Mouse (Mus musculus) myocyte (in vitro differentiated cells): Measurements from ENCODE around the gene Acp4. TPM values are rescaled to one million over a fixed set of nuclear protein-coding genes. Genes with fewer than 3 reads are reported as not detected.
A peak's percentile ranks its signal among the peaks of the same experiment; 100 is the strongest.

Source experiments
- H3K27me3 ChIP-seq: one replicate; pipeline ENCODE4 v1.6.1; 2011; ENCODE audit not compliant: control insufficient read depth, insufficient read depth, insufficient read length
- H3K36me3 ChIP-seq: one replicate; pipeline ENCODE4 v1.6.1; 2011; ENCODE audit not compliant: control insufficient read depth, insufficient read depth
- H3K4me2 ChIP-seq: one replicate; pipeline ENCODE4 v1.6.1; 2011; ENCODE audit warnings: low read depth, control low read depth
- H3K4me3 ChIP-seq: one replicate; pipeline ENCODE4 v1.5.1; 2011; ENCODE audit warnings: mild to moderate bottlenecking, control low read depth, moderate library complexity
- H3K79me2 ChIP-seq: one replicate; pipeline ENCODE4 v1.6.1; 2011; ENCODE audit not compliant: control insufficient read depth, insufficient read depth
- H3ac ChIP-seq: one replicate; pipeline ENCODE4 v1.6.1; 2011; ENCODE audit not compliant: control insufficient read depth, insufficient read length
- CEBPB ChIP-seq: IDR thresholded peaks from 2 replicates; pipeline ENCODE4 v1.6.1; 2011; ENCODE audit warnings: mild to moderate bottlenecking, moderate library complexity; ENCODE audit not compliant: poor library complexity, insufficient read depth, severe bottlenecking
- E2F4 ChIP-seq: IDR thresholded peaks from one replicate; pipeline ENCODE4 v1.6.1; 2011; ENCODE audit warnings: mild to moderate bottlenecking, control low read depth, moderate library complexity; ENCODE audit not compliant: insufficient read depth
- MAX ChIP-seq: IDR thresholded peaks from one replicate; pipeline ENCODE4 v1.6.1; 2011; ENCODE audit warnings: low read depth, mild to moderate bottlenecking, control low read depth
- MYOD1 ChIP-seq, 3 experiments: IDR thresholded peaks; one replicate each; pipeline ENCODE4 v1.6.1; 2011; ENCODE audit warnings: control low read depth in 2 of 3, low read depth in 2 of 3, mild to moderate bottlenecking in 2 of 3, moderate library complexity in 1 of 3; ENCODE audit not compliant: insufficient read length in 2 of 3, control insufficient read depth in 1 of 3
- MYOG ChIP-seq, 3 experiments: IDR thresholded peaks; one replicate each; pipeline ENCODE4 v1.6.1; 2011; ENCODE audit warnings: control low read depth in 2 of 3, low read depth in 2 of 3, mild to moderate bottlenecking in 2 of 3; ENCODE audit not compliant: insufficient read length in 2 of 3, control insufficient read depth in 1 of 3, insufficient read depth in 1 of 3
- POLR2A ChIP-seq: IDR thresholded peaks from one replicate; pipeline ENCODE4 v1.6.1; 2011; ENCODE audit warnings: low read depth, mild to moderate bottlenecking, control low read depth, moderate library complexity; ENCODE audit not compliant: insufficient read length
- POLR2AphosphoS2 ChIP-seq: IDR thresholded peaks from one replicate; pipeline ENCODE4 v1.6.1; 2011; ENCODE audit warnings: low read depth, control low read depth; ENCODE audit not compliant: insufficient read length
- REST ChIP-seq: IDR thresholded peaks from one replicate; pipeline ENCODE4 v1.6.1; 2011; ENCODE audit warnings: mild to moderate bottlenecking, control low read depth, moderate library complexity; ENCODE audit not compliant: insufficient read depth, insufficient read length
- SRF ChIP-seq: IDR thresholded peaks from one replicate; pipeline ENCODE4 v1.6.1; 2011; ENCODE audit warnings: low read depth; ENCODE audit not compliant: control insufficient read depth, insufficient read length
- TCF12 ChIP-seq: IDR thresholded peaks from one replicate; pipeline ENCODE4 v1.6.1; 2011; ENCODE audit warnings: mild to moderate bottlenecking, control low read depth; ENCODE audit not compliant: poor library complexity, insufficient read depth, severe bottlenecking
- TCF3 ChIP-seq: IDR thresholded peaks from one replicate; pipeline ENCODE4 v1.6.1; 2011; ENCODE audit warnings: low read depth, control low read depth; ENCODE audit not compliant: insufficient read length
- USF1 ChIP-seq: IDR thresholded peaks from one replicate; pipeline ENCODE4 v1.6.1; 2011; ENCODE audit warnings: low read depth, mild to moderate bottlenecking, control low read depth, moderate library complexity
- polyA plus RNA-seq: library from polyadenylated mRNA; unstranded; fragments of >200 nt; fragmentation: generic; extraction: Trizol; gene quantifications from one replicate; pipeline ENCODE4 v1.2.1, GENCODE M21; 2012; ENCODE audit warnings: missing spikeins

The Acp4 gene
- polyA plus RNA-seq, 1 experiment = 0.06 TPM

GRCm38 (mm10) chr7:44287760-44288159 is 30.6 kb upstream of the Acp4 start:
- H3ac ChIP-seq = no peak overlapping the region
- no peaks in the 10 kb centered on the region for H3K79me2 ChIP-seq
- TF ChIP-seq TCF3 (no peak), MAX (no peak), E2F4 (no peak), TCF12 (no peak), MYOG (IDR thresholded peaks at IDR 0.05; ENCODE audit: control insufficient read depth in 1 of 3, insufficient read depth in 1 of 3, insufficient read length in 2 of 3, low read depth in 2 of 3) (no peak), MYOD1 (IDR thresholded peaks at IDR 0.05; ENCODE audit: control insufficient read depth in 1 of 3, insufficient read length in 2 of 3, low read depth in 2 of 3) (no peak), POLR2A (no peak)
- no peaks in the 10 kb centered on the region for H3K36me3 ChIP-seq
- H3K27me3 ChIP-seq = peaks cover 22% of the 10 kb centered on the region
- H3K4me2 ChIP-seq = no peak overlapping the region
- H3K4me3 ChIP-seq = no peak overlapping the region

- Histone ChIP-seq H3ac (no peak overlapping the region), H3K79me2 (no peaks in the 10 kb centered on the region), H3K36me3 (no peaks in the 10 kb centered on the region), H3K4me3 (no peak overlapping the region), H3K4me2 (no peak overlapping the region), H3K27me3 (peaks cover 36% of the 10 kb centered on the region)
- TF ChIP-seq TCF12 (no peak), SRF (no peak), USF1 (no peak), MAX (no peak), POLR2AphosphoS2 (no peak), MYOD1 (IDR thresholded peaks at IDR 0.05; ENCODE audit: control insufficient read depth in 1 of 3, insufficient read length in 2 of 3, low read depth in 2 of 3) (no peak), TCF3 (no peak), POLR2A (no peak), E2F4 (no peak), CEBPB (no peak), REST (no peak), MYOG (IDR thresholded peaks at IDR 0.05; ENCODE audit: control insufficient read depth in 1 of 3, insufficient read depth in 1 of 3, insufficient read length in 2 of 3, low read depth in 2 of 3) (no peak)
Measured at GRCm38 (mm10) chr7:44281586-44281985, 24.4 kb upstream of the Acp4 start.

DNA sequence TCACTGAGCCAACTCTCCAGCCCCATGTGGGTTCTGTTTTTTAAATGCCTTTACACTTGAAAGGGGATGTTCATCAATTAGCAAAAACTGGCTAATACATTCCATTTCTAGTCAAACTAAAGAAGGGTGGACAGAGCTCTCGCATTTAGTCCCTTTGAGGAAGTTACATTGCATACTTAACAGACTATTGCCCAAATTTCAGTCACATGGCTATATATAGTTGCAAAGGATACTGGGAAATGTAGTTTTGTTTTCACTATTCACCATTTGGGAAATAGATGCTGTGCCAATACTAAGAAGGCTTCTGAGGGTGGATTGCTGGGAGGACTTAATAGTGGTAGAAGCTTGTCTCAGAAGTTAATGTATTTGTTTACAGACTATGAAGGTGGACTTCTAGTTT is 23.8 kb upstream of the Acp4 start:
- Histone ChIP-seq H3K79me2 (no peaks in the 10 kb centered on the region), H3K4me2 (no peak overlapping the region), H3K4me3 (no peak overlapping the region), H3K27me3 (peaks cover 36% of the 10 kb centered on the region), H3ac (no peak overlapping the region), H3K36me3 (no peaks in the 10 kb centered on the region)
- TF ChIP-seq TCF3 (no peak), USF1 (peak; percentile 52)

GRCm38 (mm10) chr7:44277250-44277622 is 20.1 kb upstream of the Acp4 start:
- H3K79me2 ChIP-seq = no peaks in the 10 kb centered on the region
- no peak for TF ChIP-seq E2F4
- no peak for TF ChIP-seq MYOD1 (IDR thresholded peaks at IDR 0.05; ENCODE audit: control insufficient read depth in 1 of 3, insufficient read length in 2 of 3, low read depth in 2 of 3)
- no peak for TF ChIP-seq TCF12
- no peak for TF ChIP-seq MAX
- TF ChIP-seq MYOG (IDR thresholded peaks at IDR 0.05; ENCODE audit: control insufficient read depth in 1 of 3, insufficient read depth in 1 of 3, insufficient read length in 2 of 3, low read depth in 2 of 3) = no peak
- no peak for TF ChIP-seq CEBPB
- no peak for TF ChIP-seq USF1
- no peak for TF ChIP-seq REST
- TF ChIP-seq POLR2A = no peak
- no peak for TF ChIP-seq POLR2AphosphoS2
- no peak for TF ChIP-seq TCF3
- no peak for TF ChIP-seq SRF
- H3K4me3 ChIP-seq = no peak overlapping the region
- no peak overlapping the region for H3ac ChIP-seq
- no peak overlapping the region for H3K4me2 ChIP-seq
- H3K36me3 ChIP-seq = no peaks in the 10 kb centered on the region
- H3K27me3 ChIP-seq = peaks cover 58% of the 10 kb centered on the region

DNA sequence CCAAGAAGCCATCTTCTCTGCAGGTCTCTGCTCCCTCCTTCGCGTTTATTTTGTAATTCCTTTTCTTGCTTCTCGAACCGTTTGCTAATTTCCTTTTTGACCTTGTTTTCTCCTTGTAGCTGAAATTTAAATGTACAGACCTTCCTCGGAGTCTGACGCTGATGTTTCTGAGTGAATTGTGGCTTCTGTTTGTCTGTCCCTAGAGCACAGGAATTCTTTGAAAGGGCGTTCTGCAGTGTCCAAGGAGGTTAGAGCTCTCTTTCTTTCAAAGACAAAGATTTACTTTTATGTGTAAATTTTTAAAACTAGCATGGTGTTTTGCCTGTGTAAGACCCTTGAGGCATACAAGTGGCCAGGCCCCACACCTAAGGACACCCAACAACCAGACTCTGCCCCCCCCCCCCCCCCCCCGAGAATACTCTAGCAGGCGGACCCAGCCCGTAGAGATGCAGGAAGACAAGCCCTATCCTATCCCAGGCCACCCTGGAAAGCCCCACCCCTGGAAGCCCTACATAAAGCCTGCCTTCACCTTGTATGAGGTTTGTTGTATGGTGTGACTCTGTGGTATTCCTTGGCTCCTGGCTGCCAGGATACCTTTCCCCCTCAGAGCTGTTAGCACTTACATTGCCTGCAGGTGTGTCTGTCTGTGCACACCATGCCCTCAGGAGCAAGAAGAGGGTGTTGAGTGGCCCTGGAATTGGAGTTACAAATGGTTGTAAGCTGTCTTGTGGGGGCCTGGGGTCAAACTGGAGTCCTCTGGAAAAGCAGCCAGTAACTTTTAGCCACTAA is 19.5 kb upstream of the Acp4 start:
- H3ac ChIP-seq = no peak overlapping the region
- no peaks in the 10 kb centered on the region for H3K79me2 ChIP-seq
- H3K27me3 ChIP-seq = peaks cover 58% of the 10 kb centered on the region
- H3K4me2 ChIP-seq = no peak overlapping the region
- TF ChIP-seq MAX (no peak), USF1 (no peak), TCF12 (no peak), CEBPB (no peak), POLR2AphosphoS2 (no peak), POLR2A (no peak), MYOD1 (IDR thresholded peaks at IDR 0.05; ENCODE audit: control insufficient read depth in 1 of 3, insufficient read length in 2 of 3, low read depth in 2 of 3) (no peak), SRF (no peak), E2F4 (no peak), MYOG (IDR thresholded peaks at IDR 0.05; ENCODE audit: control insufficient read depth in 1 of 3, insufficient read depth in 1 of 3, insufficient read length in 2 of 3, low read depth in 2 of 3) (no peak), REST (no peak), TCF3 (no peak)
- no peaks in the 10 kb centered on the region for H3K36me3 ChIP-seq
- H3K4me3 ChIP-seq = no peak overlapping the region
